Mouse (Mus musculus): ENCODE measurements around the gene Mbd3.

DNA sequence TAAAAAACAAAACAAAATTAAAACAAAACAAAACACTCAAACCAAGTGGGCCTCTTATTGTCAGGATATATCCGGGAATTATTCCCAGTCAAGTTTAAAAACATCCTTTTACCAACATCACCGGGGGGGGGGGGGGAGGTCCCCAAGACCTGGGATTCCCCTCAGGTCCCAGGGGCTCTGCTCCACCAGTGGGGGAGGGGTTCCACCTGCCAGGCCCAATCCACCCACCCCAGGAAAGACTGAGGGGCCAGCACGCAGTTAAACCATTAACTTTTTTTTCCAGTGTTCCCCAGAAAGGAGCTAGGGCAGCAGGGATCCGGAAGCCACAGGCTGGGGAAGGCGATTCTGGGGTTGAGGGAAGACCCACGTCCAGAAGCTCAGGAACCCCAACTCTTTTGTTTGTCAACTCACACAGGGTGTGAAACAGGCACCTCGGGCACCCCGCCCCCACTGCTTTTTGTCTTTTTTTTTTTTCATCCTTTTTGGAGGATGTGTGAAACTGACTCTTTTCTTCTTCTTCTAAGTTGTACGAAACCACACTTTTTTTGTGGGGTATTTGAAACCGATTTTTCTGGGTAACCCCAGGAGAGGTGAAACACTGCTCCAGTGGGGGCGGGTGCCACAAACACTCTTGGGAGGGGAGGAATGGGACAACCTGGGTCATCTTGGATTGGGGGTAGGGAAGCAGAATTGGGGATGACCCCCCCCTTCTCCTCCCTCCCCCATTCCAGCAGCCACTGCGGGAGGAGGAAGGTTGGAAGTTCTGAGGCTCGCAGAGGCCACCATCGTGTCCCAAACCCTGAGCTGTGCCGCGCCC, 32.4 kb upstream of the Mbd3 start:
- TF ChIP-seq CTCF (IDR thresholded peaks at IDR 0.05; ENCODE audit: extremely low read depth, insufficient read depth, low read length): no peak
- no peak for TF ChIP-seq POLR2A (IDR thresholded peaks at IDR 0.05; ENCODE audit: extremely low read depth, insufficient read depth, low read length)
